Mouse (Mus musculus) myocyte (in vitro differentiated cells): Measurements from ENCODE around the gene Slc25a4.

Experiments used
- CEBPB ChIP-seq: IDR thresholded peaks from 2 replicates; pipeline ENCODE4 v1.6.1; 2011; ENCODE audit warnings: mild to moderate bottlenecking, moderate library complexity; ENCODE audit not compliant: poor library complexity, insufficient read depth, severe bottlenecking
- E2F4 ChIP-seq: IDR thresholded peaks from one replicate; pipeline ENCODE4 v1.6.1; 2011; ENCODE audit warnings: mild to moderate bottlenecking, control low read depth, moderate library complexity; ENCODE audit not compliant: insufficient read depth
- MAX ChIP-seq: IDR thresholded peaks from one replicate; pipeline ENCODE4 v1.6.1; 2011; ENCODE audit warnings: low read depth, mild to moderate bottlenecking, control low read depth
- MYOD1 ChIP-seq, 3 experiments: IDR thresholded peaks; one replicate each; pipeline ENCODE4 v1.6.1; 2011; ENCODE audit warnings: control low read depth in 2 of 3, low read depth in 2 of 3, mild to moderate bottlenecking in 2 of 3, moderate library complexity in 1 of 3; ENCODE audit not compliant: insufficient read length in 2 of 3, control insufficient read depth in 1 of 3
- POLR2A ChIP-seq: IDR thresholded peaks from one replicate; pipeline ENCODE4 v1.6.1; 2011; ENCODE audit warnings: low read depth, mild to moderate bottlenecking, control low read depth, moderate library complexity; ENCODE audit not compliant: insufficient read length
- POLR2AphosphoS2 ChIP-seq: IDR thresholded peaks from one replicate; pipeline ENCODE4 v1.6.1; 2011; ENCODE audit warnings: low read depth, control low read depth; ENCODE audit not compliant: insufficient read length
- REST ChIP-seq: IDR thresholded peaks from one replicate; pipeline ENCODE4 v1.6.1; 2011; ENCODE audit warnings: mild to moderate bottlenecking, control low read depth, moderate library complexity; ENCODE audit not compliant: insufficient read depth, insufficient read length
- TCF12 ChIP-seq: IDR thresholded peaks from one replicate; pipeline ENCODE4 v1.6.1; 2011; ENCODE audit warnings: mild to moderate bottlenecking, control low read depth; ENCODE audit not compliant: poor library complexity, insufficient read depth, severe bottlenecking
- TCF3 ChIP-seq: IDR thresholded peaks from one replicate; pipeline ENCODE4 v1.6.1; 2011; ENCODE audit warnings: low read depth, control low read depth; ENCODE audit not compliant: insufficient read length
- USF1 ChIP-seq: IDR thresholded peaks from one replicate; pipeline ENCODE4 v1.6.1; 2011; ENCODE audit warnings: low read depth, mild to moderate bottlenecking, control low read depth, moderate library complexity

- TF ChIP-seq POLR2A (no peak), USF1 (no peak), POLR2AphosphoS2 (no peak), MAX (no peak), E2F4 (no peak), REST (no peak), TCF3 (no peak), TCF12 (no peak), CEBPB (no peak), MYOD1 (IDR thresholded peaks at IDR 0.05; ENCODE audit: control insufficient read depth in 1 of 3, insufficient read length in 2 of 3, low read depth in 2 of 3) (no peak)
Measured at GRCm38 (mm10) chr8:46197673-46198072, 13.4 kb downstream of the Slc25a4 start.
